Mouse (Mus musculus) adrenal gland, postnatal 14 days (tissue): ENCODE measurements around the gene Tmem136. TPM values are rescaled to one million over a fixed set of nuclear protein-coding genes. Genes with fewer than 3 reads are reported as not detected.

Experiments used
- DNase-seq: peaks from one replicate; pipeline ENCODE4 v3.0.0; 2021; ENCODE audit warnings: mixed read lengths
- total RNA-seq: library from RNA; stranded (reverse); gene quantifications from 2 replicates; pipeline ENCODE4 v1.2.3, GENCODE M21; 2021

Gene Tmem136
- total RNA-seq, 1 experiment from 2014 or later = 4.5 TPM

DNA sequence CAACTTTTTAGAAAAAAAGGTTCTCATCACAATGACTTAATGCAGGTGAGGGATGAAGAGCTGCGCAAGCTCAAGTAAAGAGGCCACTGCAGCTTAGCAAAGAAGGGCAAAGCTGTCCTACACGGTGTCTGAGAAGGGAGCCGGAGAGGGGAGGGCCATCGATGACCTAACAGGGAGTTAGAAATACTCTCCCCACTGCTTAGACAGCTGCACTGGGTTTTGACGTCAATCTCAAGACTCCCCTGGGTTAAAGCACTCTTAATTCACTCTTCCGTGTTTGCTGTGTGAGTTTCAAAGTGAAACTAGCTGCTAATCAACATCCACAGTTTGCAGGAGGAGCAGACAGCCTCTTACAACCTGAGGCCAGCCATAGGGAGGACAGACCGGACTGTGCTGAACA lies 40.2 kb downstream of the Tmem136 start:
- DNase-seq = no peak

DNA sequence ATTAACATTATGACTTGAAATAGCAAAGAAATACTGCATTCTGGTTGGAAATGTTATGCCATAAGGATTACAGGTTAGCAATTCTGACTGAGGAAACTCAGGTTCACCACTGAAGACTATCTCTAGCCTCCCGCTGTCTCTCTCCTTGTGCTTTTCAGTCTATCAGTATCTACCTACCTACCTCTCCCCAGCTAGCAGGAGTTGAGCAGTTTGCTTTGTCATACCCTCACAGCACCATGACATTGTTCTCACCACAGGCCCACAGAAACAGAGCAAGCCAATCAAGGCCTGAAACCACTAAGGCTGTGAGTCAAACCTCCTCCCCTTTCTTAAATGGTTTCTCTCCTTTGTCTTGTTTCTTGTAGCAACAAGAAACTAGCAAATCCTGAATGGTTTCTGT lies 41.8 kb downstream of the Tmem136 start:
- no peak for DNase-seq

DNA sequence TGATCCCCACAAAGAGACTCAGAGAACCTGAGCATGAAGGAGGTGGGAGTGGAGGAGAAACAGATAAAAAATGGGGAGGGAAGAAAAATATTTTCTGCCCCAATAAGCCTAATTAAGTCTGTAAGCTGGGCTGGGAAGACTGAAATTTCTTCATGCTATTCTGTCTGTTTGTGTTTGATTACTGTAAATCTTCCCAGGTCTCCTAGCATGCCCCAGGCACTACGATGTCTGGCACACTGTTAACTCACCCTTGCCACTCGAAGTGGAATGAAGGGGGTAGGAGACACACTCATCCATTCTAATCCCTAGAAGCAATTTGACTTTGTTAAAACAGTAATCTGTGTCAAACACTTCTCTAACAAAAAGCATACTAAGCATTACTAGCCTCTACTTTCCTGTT lies 44.6 kb downstream of the Tmem136 start:
- no peak for DNase-seq

DNA sequence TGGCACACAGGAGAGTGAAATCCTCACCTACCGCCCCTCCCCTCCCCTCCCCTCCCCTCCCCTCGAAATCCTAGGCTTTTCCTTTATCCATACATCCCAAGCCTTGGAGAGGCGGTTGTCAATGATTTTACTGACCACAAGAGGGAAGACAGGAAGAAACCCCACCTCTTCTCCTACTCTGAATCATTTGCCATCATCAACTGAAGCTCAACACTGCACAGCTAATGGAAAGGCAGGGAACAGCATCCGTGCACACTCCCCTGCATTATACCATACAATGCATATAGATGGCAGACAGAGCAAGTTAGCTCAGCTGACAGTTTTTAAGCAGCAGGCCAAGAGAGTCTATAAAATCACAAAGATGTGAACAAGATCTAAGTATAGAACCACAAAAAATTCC lies 45.2 kb downstream of the Tmem136 start:
- DNase-seq = no peak

DNA sequence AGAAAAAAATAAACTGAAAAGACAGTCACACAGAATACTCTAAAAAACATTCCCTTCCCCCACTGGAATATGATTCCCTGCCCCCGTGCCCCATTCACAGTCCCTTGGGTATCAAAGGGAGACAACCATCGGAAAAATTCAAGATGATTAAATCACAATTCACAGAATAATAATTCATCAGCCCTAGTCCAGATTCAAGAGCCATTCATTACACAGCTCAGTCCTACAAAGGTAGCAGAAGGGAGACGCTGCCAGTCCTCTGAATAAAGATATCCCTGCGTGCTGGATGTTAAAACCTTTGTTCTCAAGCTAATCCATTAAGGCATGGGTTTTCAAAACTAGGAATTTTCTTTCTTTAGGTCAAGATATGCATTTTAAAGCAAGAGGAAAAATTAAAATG lies 45.8 kb downstream of the Tmem136 start:
- no peak for DNase-seq

DNA sequence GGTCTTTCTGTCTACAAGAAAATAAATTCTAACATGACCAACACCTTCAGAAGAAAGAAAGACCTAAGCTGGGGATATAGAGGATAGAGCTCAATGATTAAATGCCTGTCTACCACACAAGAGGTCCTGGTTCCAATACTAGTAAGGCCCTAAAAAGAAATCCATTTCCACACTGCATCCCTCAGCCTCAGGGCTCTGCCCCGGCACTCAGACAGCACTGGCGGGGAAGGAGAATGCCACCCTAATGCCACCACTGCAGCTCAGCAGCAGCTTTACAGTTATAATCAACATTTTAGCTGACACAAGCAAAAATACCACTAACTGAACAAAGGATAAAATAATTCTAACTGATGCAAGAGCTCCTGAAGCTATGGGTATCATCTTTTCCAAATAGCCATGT lies 46.2 kb downstream of the Tmem136 start:
- DNase-seq = no peak

DNA sequence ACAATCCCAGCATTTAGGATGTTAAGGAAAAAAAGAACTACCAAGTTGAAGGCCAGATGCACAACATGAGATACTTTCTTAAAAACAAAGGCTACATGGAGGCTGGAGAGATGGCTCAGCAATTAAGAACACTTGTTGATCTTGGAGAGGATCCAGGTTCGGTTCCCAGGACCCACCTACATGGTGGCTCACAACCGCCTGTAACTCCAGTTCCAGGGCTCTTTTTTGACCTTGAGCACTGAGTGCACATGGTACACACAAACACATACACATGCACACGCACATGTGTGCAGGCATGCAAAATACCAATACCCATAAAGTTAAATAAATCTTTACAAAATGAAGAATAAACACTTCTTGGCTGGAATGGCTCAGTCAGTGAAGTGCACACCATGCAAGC lies 48.5 kb downstream of the Tmem136 start:
- DNase-seq = no peak

DNA sequence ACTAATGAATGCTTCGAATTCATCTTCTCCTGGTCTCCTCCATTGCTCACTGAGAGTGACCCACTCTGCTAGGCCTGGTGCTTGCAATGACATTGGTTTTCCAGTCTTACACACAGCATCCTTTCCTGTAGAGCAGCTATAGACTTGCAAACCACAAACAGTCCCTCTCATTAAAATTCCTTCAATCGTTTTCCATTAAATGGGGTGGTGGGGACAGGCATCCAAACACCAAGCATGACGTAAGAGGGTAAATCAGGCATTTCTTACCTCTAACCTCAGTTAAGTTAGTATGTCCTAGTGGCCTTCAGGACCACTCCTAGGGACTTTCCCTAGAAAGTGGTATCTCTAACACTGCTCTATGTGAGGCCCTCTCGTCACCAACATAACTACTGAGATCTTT lies 51.1 kb downstream of the Tmem136 start:
- no peak for DNase-seq

DNA sequence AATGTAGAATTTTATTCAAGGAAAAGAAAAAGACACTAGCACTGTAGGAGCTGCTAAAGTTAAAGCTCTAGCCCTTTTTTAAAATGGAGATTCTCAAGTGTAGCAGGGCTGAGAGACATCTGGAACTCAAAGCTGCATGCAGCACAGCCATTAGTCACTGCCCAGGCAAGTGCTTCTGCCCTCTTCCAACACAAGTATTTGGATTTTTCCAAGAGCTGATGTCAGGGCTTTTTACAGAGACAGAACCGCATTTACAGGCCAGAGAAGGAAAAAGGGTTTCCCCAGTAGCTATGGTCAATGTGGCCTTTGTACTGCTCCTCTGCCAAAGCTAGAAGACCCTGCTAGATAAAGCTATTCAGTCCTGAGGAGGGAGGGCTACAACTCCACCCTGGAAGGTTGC lies 54.8 kb downstream of the Tmem136 start:
- no peak for DNase-seq

Other genes with a start within 250 kb of the Tmem136 start
- 1.3 and 1.5 TPM in 2 replicates for gene Grik4, start 172.1 kb downstream of the Tmem136 start, total RNA-seq
- 115 and 123 TPM in 2 replicates for gene Arhgef12, start 9.3 kb downstream of the Tmem136 start, total RNA-seq
- not detected in 2 replicates for gene Pou2f3, start 93.8 kb upstream of the Tmem136 start, total RNA-seq
- 23.4 and 34.9 TPM in 2 replicates for gene Oaf, start 123.3 kb upstream of the Tmem136 start, total RNA-seq
- gene Trim29, start 194.3 kb upstream of the Tmem136 start, total RNA-seq = 0.19 TPM in 1 of 2 replicates, not detected in the other